Mouse (Mus musculus) hindbrain, embryonic 14.5 days (tissue): ENCODE data around the gene B3gnt6. TPM values are rescaled to one million over a fixed set of nuclear protein-coding genes. Genes with fewer than 3 reads are reported as not detected.
"Not testable (repeated sequence)": the region's sequence is repeated elsewhere in the genome, so short reads cannot be mapped to it uniquely, and the experiment has no call there.

Source experiments
- ATAC-seq: fragments of 200-750 bp; cut with Nextera tagmentation; 2 replicates; pipeline ENCODE4 v1.8.0; 2017; ENCODE audit warnings: moderate number of reproducible peaks, mild to moderate bottlenecking, moderate TSS enrichment, moderate library complexity; ENCODE audit not compliant: low FRiP score
- DNase-seq: peaks from one replicate; pipeline ENCODE4 v3.0.0-alpha.2; 2015; ENCODE audit warnings: low spot score
- H3K27ac ChIP-seq: fragments of 300-500 bp; sonication (generic); 2 replicates; pipeline ENCODE4 v1.5.1; 2014; ENCODE audit warnings: mild to moderate bottlenecking, moderate library complexity
- H3K27me3 ChIP-seq: fragments of 300-500 bp; sonication (generic); 2 replicates; pipeline ENCODE4 v1.6.1; 2014; ENCODE audit warnings: mild to moderate bottlenecking, low read length, mixed read lengths; ENCODE audit not compliant: control insufficient read depth, insufficient read depth
- H3K36me3 ChIP-seq: fragments of 300-500 bp; sonication (generic); replicated peaks from 2 replicates; pipeline ENCODE4 v1.6.1; 2014; ENCODE audit not compliant: control insufficient read depth, insufficient read depth
- H3K4me1 ChIP-seq: fragments of 300-500 bp; sonication (generic); replicated peaks from 2 replicates; pipeline ENCODE4 v1.6.1; 2014; ENCODE audit warnings: antibody characterized with exemption, low read length, mixed read lengths; ENCODE audit not compliant: control insufficient read depth, insufficient read depth
- H3K4me2 ChIP-seq: fragments of 300-500 bp; sonication (generic); replicated peaks from 2 replicates; pipeline ENCODE4 v1.6.1; 2014; ENCODE audit warnings: mild to moderate bottlenecking, moderate library complexity
- H3K4me3 ChIP-seq: fragments of 300-500 bp; sonication (generic); replicated peaks from 2 replicates; pipeline ENCODE4 v1.5.1; 2014; ENCODE audit warnings: mild to moderate bottlenecking, low read length
- H3K9ac ChIP-seq: fragments of 300-500 bp; sonication (generic); 2 replicates; pipeline ENCODE4 v1.6.1; 2014
- H3K9me3 ChIP-seq: fragments of 300-500 bp; sonication (generic); 2 replicates; pipeline ENCODE4 v1.6.1; 2016; ENCODE audit warnings: low read length; ENCODE audit not compliant: control insufficient read depth
- WGBS: fragments of 180-500 bp; shearing (Covaris S2); extraction: QIAGEN DNeasy Blood & Tissue Kit; methylation state at CpG from one replicate; pipeline ENCODE4 v1.1.7; 2014; 5-methylcytosine and 5-hydroxymethylcytosine counted together
- polyA plus RNA-seq: library from polyadenylated mRNA; unstranded; fragments of >200 nt; fragmentation: Nextera tagmentation; extraction: Ambion mirVana; gene quantifications from 2 replicates; pipeline ENCODE4 v1.2.1, GENCODE M21; 2014

Gene B3gnt6
- polyA plus RNA-seq, 1 experiment from 2014 or later, result 0.31 TPM

DNA sequence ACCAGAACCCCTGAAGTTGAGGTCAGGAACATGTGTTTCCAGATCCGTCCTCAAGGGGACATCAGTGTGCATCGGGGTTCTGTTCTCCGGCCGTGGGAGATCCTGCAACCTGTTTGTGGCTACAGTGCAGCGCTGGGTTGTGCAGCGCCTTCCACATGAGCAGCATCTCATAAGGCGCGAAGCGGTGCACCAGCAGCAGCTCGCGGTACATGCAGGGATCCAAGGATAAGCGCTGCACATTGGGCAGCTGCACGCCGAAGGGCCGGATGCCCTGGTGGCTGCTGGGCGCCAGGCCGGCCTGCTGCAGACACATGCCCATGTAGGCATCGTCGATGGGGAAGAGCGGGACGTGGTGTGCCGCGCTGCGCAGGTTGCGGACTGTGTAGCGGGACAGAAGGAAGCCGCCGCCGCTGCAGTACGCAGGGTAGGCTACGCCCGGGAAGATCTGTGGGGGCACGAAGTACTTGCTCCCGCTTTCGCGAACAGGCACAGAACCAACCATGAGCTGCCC, 5.7 kb downstream of the B3gnt6 start:
- ATAC-seq (peak; percentile 66), DNase-seq (peak; percentile 49)
- WGBS, result 4% methylated on average over 36 of the region's 36 CpGs
- H3K9ac ChIP-seq, result peak overlapping the region; percentile 57
- H3K27me3 ChIP-seq, result peaks cover 69% of the 10 kb centered on the region
- peak overlapping the region; percentile 44 for H3K4me3 ChIP-seq
- no peaks in the 10 kb centered on the region for H3K36me3 ChIP-seq
- H3K4me2 ChIP-seq, result peak overlapping the region; percentile 97
- no peaks in the 10 kb centered on the region for H3K9me3 ChIP-seq
- H3K4me1 ChIP-seq, result peaks cover 11% of the 10 kb centered on the region
- no peak overlapping the region for H3K27ac ChIP-seq

DNA sequence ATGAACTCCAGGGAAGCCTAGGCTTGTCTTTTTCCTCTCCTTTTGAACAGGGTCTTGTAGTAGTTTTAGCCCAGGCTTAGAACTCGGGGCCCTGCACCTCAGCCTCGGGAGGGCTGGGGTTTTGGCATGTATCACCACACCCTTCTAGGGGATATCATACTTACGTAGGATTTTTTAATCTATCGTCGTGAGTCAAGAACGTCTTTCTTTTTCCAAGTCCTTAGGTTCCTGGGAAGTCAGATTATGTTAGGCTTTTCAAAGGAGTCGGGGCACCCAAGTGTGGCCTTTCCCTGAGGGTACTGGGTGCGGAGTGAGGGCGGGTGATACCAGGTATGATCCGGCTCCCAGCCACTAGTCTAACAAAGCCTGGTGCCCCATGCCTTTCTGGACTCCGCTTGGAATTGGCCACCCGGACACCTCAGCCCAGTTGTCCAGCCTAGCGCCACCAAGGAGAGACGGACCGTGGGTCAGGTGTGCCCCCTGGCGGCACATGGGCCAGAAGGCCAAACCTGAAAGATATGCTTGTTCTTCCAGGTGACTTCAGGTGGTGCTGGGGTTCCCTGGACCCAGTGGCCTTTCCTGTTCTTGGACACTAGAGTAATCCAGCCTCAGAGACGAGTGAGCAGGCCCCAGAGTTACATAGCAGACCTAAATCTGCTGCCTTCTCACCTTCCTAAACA, 7.6 kb downstream of the B3gnt6 start:
- no peak overlapping the region for H3K4me2 ChIP-seq
- H3K27ac ChIP-seq, result no peak overlapping the region
- no peaks in the 10 kb centered on the region for H3K9me3 ChIP-seq
- H3K27me3 ChIP-seq, result peaks cover 61% of the 10 kb centered on the region
- H3K4me1 ChIP-seq, result peaks cover 11% of the 10 kb centered on the region
- no peak for ATAC-seq
- DNase-seq, result no peak
- WGBS, result 71% methylated on average over 17 of the region's 17 CpGs
- no peaks in the 10 kb centered on the region for H3K36me3 ChIP-seq
- no peak overlapping the region for H3K4me3 ChIP-seq
- no peak overlapping the region for H3K9ac ChIP-seq

DNA sequence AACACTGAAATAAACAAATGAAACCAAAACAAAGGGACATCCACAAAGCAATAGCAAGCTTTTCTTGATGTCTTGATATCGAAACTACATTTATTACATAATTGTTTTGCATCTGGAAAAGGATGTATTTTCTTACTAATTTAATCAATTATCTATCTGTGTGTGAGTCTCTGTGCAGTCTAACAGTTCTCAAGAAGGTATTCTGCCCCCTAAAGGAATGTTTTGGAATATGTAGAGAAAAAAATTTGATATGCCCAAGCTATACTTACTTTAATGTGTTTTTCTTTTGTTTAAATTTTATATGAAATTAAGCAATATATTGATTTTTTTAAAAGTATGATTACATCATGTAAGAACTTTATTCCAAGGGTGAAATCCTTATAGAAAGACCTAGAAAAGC, 8.7 kb downstream of the B3gnt6 start:
- no peaks in the 10 kb centered on the region for H3K9me3 ChIP-seq
- no peak for DNase-seq

GRCm38 (mm10) chr7:98189745-98190144, 9.5 kb downstream of the B3gnt6 start:
- no peaks in the 10 kb centered on the region for H3K9me3 ChIP-seq
- no peak overlapping the region for H3K27ac ChIP-seq
- ATAC-seq, result no peak
- H3K4me2 ChIP-seq, result no peak overlapping the region
- 47% methylated on average over 3 of the region's 3 CpGs for WGBS
- peaks cover 42% of the 10 kb centered on the region for H3K27me3 ChIP-seq
- no peak overlapping the region for H3K4me3 ChIP-seq
- H3K36me3 ChIP-seq, result no peaks in the 10 kb centered on the region
- no peak for DNase-seq
- H3K9ac ChIP-seq, result no peak overlapping the region
- H3K4me1 ChIP-seq, result peaks cover 20% of the 10 kb centered on the region

More for the DNA sequence above, 8.7 kb downstream of the B3gnt6 start:
- peaks cover 16% of the 10 kb centered on the region for H3K4me1 ChIP-seq
- no peak overlapping the region for H3K27ac ChIP-seq
- H3K27me3 ChIP-seq, result peaks cover 50% of the 10 kb centered on the region
- WGBS, result 90% methylated on average over 1 of the region's 1 CpGs
- no peak overlapping the region for H3K4me3 ChIP-seq
- H3K9ac ChIP-seq, result no peak overlapping the region
- no peak overlapping the region for H3K4me2 ChIP-seq
- no peak for ATAC-seq
- no peaks in the 10 kb centered on the region for H3K36me3 ChIP-seq

- peaks cover 15% of the 10 kb centered on the region for H3K4me1 ChIP-seq
- no peak for ATAC-seq
These were observed 10.6 kb downstream of the B3gnt6 start for GRCm38 (mm10) chr7:98188680-98189079.

DNA sequence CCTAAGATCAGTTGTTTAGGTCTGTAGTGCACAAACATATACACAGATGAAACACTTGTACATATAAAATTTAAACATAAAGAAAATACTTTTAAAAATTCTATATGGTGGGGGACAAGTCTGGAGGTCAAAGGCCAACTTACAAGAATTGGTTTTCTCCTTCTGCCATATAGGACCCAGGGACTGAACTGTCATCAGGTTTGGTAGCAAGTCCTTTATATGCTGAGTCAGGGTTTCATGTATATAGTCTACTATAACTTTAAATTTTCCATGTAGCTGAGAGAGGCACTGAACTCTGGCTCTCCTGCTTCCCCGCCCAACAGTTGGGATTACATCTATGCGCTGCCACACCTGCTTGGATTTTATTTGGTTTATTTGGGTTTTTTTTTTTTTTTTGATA, 11.0 kb downstream of the B3gnt6 start:
- Histone ChIP-seq H3K4me1 (peaks cover 10% of the 10 kb centered on the region), H3K36me3 (no peaks in the 10 kb centered on the region), H3K9ac (no peak overlapping the region), H3K9me3 (no peaks in the 10 kb centered on the region), H3K27me3 (peaks cover 27% of the 10 kb centered on the region), H3K4me2 (no peak overlapping the region), H3K27ac (no peak overlapping the region), H3K4me3 (no peak overlapping the region)
- DNase-seq (no peak), ATAC-seq (no peak)
- 96% methylated on average over 2 of the region's 2 CpGs for WGBS

More at GRCm38 (mm10) chr7:98188680-98189079, 10.6 kb downstream of the B3gnt6 start:
- Histone ChIP-seq H3K27ac (no peak overlapping the region), H3K4me3 (no peak overlapping the region), H3K27me3 (peaks cover 31% of the 10 kb centered on the region), H3K36me3 (no peaks in the 10 kb centered on the region), H3K4me2 (no peak overlapping the region), H3K9ac (no peak overlapping the region), H3K9me3 (no peaks in the 10 kb centered on the region)
- DNase-seq, result no peak
- 93% methylated on average over 2 of the region's 2 CpGs for whole genome bisulfite sequencing

DNA sequence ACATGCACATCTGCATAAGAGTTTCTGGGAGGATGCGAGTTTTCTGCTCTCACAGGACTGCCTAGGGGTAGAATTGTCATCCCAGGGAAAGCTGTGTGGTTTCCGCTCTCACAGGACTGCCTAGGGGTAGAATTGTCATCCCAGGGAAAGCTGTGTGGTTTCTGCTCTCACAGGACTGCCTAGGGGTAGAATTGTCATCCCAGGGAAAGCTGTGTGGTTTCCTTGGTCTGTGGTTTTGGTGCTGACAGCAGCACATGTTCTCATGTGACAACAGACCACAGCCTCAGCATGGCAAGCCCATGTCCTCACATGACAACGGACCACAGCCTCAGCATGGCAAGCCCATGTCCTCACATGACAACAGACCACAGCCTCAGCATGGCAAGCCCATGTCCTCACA, 11.9 kb downstream of the B3gnt6 start:
- WGBS, result 72% methylated on average over 3 of the region's 3 CpGs
- ATAC-seq, result not testable (repeated sequence)

DNA sequence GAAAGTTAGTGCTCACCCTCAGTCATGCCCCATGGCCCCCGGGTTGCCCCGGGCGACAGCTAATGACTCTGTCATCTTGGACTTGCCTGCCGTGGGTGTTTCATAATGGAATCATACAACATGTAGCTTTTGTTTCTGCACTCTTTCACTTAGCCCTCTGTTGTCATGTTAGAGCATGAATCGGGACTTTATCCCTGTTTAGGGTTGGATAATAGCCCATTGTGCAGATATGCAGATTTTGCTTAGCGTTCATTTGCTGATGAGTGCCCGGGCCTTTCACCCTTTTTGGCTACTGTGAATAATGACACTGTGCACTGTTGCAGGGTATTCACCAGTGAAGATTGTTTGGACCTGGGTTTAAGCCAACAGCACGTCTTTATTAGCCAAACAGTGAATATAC, 12.6 kb downstream of the B3gnt6 start:
- WGBS, result 24% methylated on average over 8 of the region's 8 CpGs
- Histone ChIP-seq H3K27me3 (peaks cover 11% of the 10 kb centered on the region), H3K9ac (no peak overlapping the region), H3K27ac (peak overlapping the region; percentile 71; the same call in 1 of the 2 replicates), H3K9me3 (no peaks in the 10 kb centered on the region), H3K4me3 (no peak overlapping the region), H3K36me3 (no peaks in the 10 kb centered on the region), H3K4me1 (peaks cover 8% of the 10 kb centered on the region), H3K4me2 (no peak overlapping the region)
- DNase-seq (peak; percentile 61), ATAC-seq (peak; percentile 86; the same call in 1 of the 2 replicates)

More for the DNA sequence above, 11.9 kb downstream of the B3gnt6 start:
- peaks cover 18% of the 10 kb centered on the region for H3K27me3 ChIP-seq
- H3K36me3 ChIP-seq, H3K4me1 ChIP-seq, H3K9ac ChIP-seq, H3K4me2 ChIP-seq, DNase-seq, H3K4me3 ChIP-seq, H3K27ac ChIP-seq, H3K9me3 ChIP-seq: not testable (repeated sequence)

- no peak overlapping the region for H3K4me3 ChIP-seq
These were observed 14.0 kb downstream of the B3gnt6 start for GRCm38 (mm10) chr7:98185326-98185725.

More at GRCm38 (mm10) chr7:98185326-98185725, 14.0 kb downstream of the B3gnt6 start:
- peak overlapping the region; percentile 71 for H3K27ac ChIP-seq
- ATAC-seq, result 0 out of 2 replicates have a peak, but pooled peaks have one; percentile 32
- H3K4me1 ChIP-seq, result peaks cover 8% of the 10 kb centered on the region
- no peak overlapping the region for H3K4me2 ChIP-seq
- peak; percentile 53 for DNase-seq
- WGBS, result 56% methylated on average over 6 of the region's 6 CpGs
- no peaks in the 10 kb centered on the region for H3K9me3 ChIP-seq
- no peaks in the 10 kb centered on the region for H3K36me3 ChIP-seq
- 0 out of 2 replicates have a peak, but pooled peaks cover 4% of the 10 kb centered on the region for H3K27me3 ChIP-seq
- H3K9ac ChIP-seq, result no peak overlapping the region
